Mouse (Mus musculus) intestine, embryonic 16.5 days (tissue): ENCODE measurements around the gene Wdr46. TPM values are rescaled to one million over a fixed set of nuclear protein-coding genes. Genes with fewer than 3 reads are reported as not detected.
"Not testable (repeated sequence)": the region's sequence is repeated elsewhere in the genome, so short reads cannot be mapped to it uniquely, and the experiment has no call there.

Experiments used
- ATAC-seq: fragments of 200-750 bp; cut with Nextera tagmentation; 2 replicates; pipeline ENCODE4 v1.8.0; 2017; ENCODE audit warnings: moderate TSS enrichment, moderate library complexity
- H3K27ac ChIP-seq: fragments of 300-500 bp; sonication (generic); 2 replicates; pipeline ENCODE4 v1.5.1; 2014; ENCODE audit warnings: mild to moderate bottlenecking, low read length
- H3K27me3 ChIP-seq: fragments of 300-500 bp; sonication (generic); replicated peaks from 2 replicates; pipeline ENCODE4 v1.6.1; 2014; ENCODE audit warnings: low read length, control low read depth, mixed read lengths; ENCODE audit not compliant: control insufficient read depth, insufficient read depth
- H3K36me3 ChIP-seq: fragments of 300-500 bp; sonication (generic); 2 replicates; pipeline ENCODE4 v1.6.1; 2014; ENCODE audit warnings: low read length, control low read depth; ENCODE audit not compliant: control insufficient read depth, insufficient read depth
- H3K4me1 ChIP-seq: fragments of 300-500 bp; sonication (generic); 2 replicates; pipeline ENCODE4 v1.6.1; 2014; ENCODE audit warnings: low read length, control low read depth, mixed read lengths; ENCODE audit not compliant: control insufficient read depth, insufficient read depth
- H3K4me2 ChIP-seq: fragments of 300-500 bp; sonication (generic); 2 replicates; pipeline ENCODE4 v1.6.1; 2014; ENCODE audit warnings: low read depth, low read length, control low read depth
- H3K4me3 ChIP-seq: fragments of 300-500 bp; sonication (generic); 2 replicates; pipeline ENCODE4 v1.5.1; 2014; ENCODE audit warnings: mild to moderate bottlenecking, low read length
- H3K9ac ChIP-seq: fragments of 300-500 bp; sonication (generic); 2 replicates; pipeline ENCODE4 v1.6.1; 2014; ENCODE audit warnings: low read depth, low read length
- H3K9me3 ChIP-seq: fragments of 300-500 bp; sonication (generic); 2 replicates; pipeline ENCODE4 v1.6.1; 2016; ENCODE audit warnings: low read length, control low read depth; ENCODE audit not compliant: control insufficient read depth
- WGBS: fragments of 180-500 bp; shearing (Covaris S2); extraction: QIAGEN DNeasy Blood & Tissue Kit; methylation state at CpG from one replicate; pipeline ENCODE4 v1.1.7; 2014; 5-methylcytosine and 5-hydroxymethylcytosine counted together
- polyA plus RNA-seq: library from polyadenylated mRNA; unstranded; fragments of >200 nt; fragmentation: Nextera tagmentation; extraction: Ambion mirVana; gene quantifications from 2 replicates; pipeline ENCODE4 v1.2.1, GENCODE M21; 2015

Gene Wdr46
- polyA plus RNA-seq, 1 experiment from 2014 or later = 26.1 TPM

- Histone ChIP-seq H3K4me2 (no peak overlapping the region), H3K9ac (no peak overlapping the region), H3K36me3 (no peaks in the 10 kb centered on the region), H3K4me1 (no peaks in the 10 kb centered on the region), H3K4me3 (no peak overlapping the region), H3K27ac (no peak overlapping the region), H3K27me3 (no peaks in the 10 kb centered on the region), H3K9me3 (no peaks in the 10 kb centered on the region)
- no peak for ATAC-seq
- WGBS = 76% methylated on average over 4 of the region's 4 CpGs
Observed at GRCm38 (mm10) chr17:33900989-33901314, 39.5 kb upstream of the Wdr46 start.

GRCm38 (mm10) chr17:33901653-33902052, 38.8 kb upstream of the Wdr46 start:
- Histone ChIP-seq H3K4me2 (no peak overlapping the region), H3K9ac (no peak overlapping the region), H3K36me3 (no peaks in the 10 kb centered on the region), H3K27ac (no peak overlapping the region), H3K4me3 (no peak overlapping the region), H3K27me3 (no peaks in the 10 kb centered on the region), H3K9me3 (no peaks in the 10 kb centered on the region), H3K4me1 (no peaks in the 10 kb centered on the region)
- WGBS = 57% methylated on average over 4 of the region's 4 CpGs
- ATAC-seq = no peak

GRCm38 (mm10) chr17:33902079-33902478, 38.4 kb upstream of the Wdr46 start:
- no peak overlapping the region for H3K4me3 ChIP-seq
- no peak for ATAC-seq
- no peaks in the 10 kb centered on the region for H3K9me3 ChIP-seq
- H3K9ac ChIP-seq = no peak overlapping the region
- no peak overlapping the region for H3K4me2 ChIP-seq
- H3K4me1 ChIP-seq = no peaks in the 10 kb centered on the region
- H3K36me3 ChIP-seq = no peaks in the 10 kb centered on the region
- WGBS = 29% methylated on average over 4 of the region's 4 CpGs
- H3K27me3 ChIP-seq = no peaks in the 10 kb centered on the region
- no peak overlapping the region for H3K27ac ChIP-seq

- H3K4me3 ChIP-seq = no peak overlapping the region
- no peaks in the 10 kb centered on the region for H3K36me3 ChIP-seq
- no peak overlapping the region for H3K9ac ChIP-seq
- H3K27ac ChIP-seq = no peak overlapping the region
- 79% methylated on average over 7 of the region's 7 CpGs for WGBS
- H3K9me3 ChIP-seq = no peaks in the 10 kb centered on the region
- H3K27me3 ChIP-seq = no peaks in the 10 kb centered on the region
- no peaks in the 10 kb centered on the region for H3K4me1 ChIP-seq
- H3K4me2 ChIP-seq = no peak overlapping the region
- ATAC-seq = no peak
Observed at GRCm38 (mm10) chr17:33902491-33902890, 38.0 kb upstream of the Wdr46 start.

- H3K9ac ChIP-seq, H3K27ac ChIP-seq, H3K4me1 ChIP-seq, H3K4me2 ChIP-seq, H3K9me3 ChIP-seq, H3K36me3 ChIP-seq, ATAC-seq, H3K27me3 ChIP-seq, H3K4me3 ChIP-seq: not testable (repeated sequence)
- WGBS = 67% methylated on average over 6 of the region's 6 CpGs
Observed at GRCm38 (mm10) chr17:33903911-33904651, 36.4 kb upstream of the Wdr46 start.

- H3K36me3 ChIP-seq, H3K4me1 ChIP-seq, H3K4me3 ChIP-seq, H3K9ac ChIP-seq, H3K27me3 ChIP-seq, H3K27ac ChIP-seq, ATAC-seq, H3K9me3 ChIP-seq, H3K4me2 ChIP-seq: not testable (repeated sequence)
- WGBS = 33% methylated on average over 4 of the region's 4 CpGs
Observed at GRCm38 (mm10) chr17:33904835-33905234, 35.6 kb upstream of the Wdr46 start, which contains the start of gene Platr17. TSS of gene Platr17 (plus strand) at chr17:33905135.

GRCm38 (mm10) chr17:33908331-33909076, 32.0 kb upstream of the Wdr46 start:
- Histone ChIP-seq H3K4me2 (peak overlapping the region; percentile 95), H3K4me1 (peaks cover 9% of the 10 kb centered on the region; the same call in 1 of the 2 replicates), H3K9ac (peak overlapping the region; percentile 99), H3K27ac (peak overlapping the region; percentile 95), H3K4me3 (peak overlapping the region; percentile 91), H3K9me3 (no peaks in the 10 kb centered on the region), H3K36me3 (peaks cover 14% of the 10 kb centered on the region), H3K27me3 (no peaks in the 10 kb centered on the region)
- peak; percentile 70 for ATAC-seq
- under 1% methylated on average over 41 of the region's 44 CpGs for WGBS

GRCm38 (mm10) chr17:33909077-33909868, 31.2 kb upstream of the Wdr46 start, which contains the start of gene Daxx:
TSS of gene Daxx (plus strand) at chr17:33909414.
- Histone ChIP-seq H3K4me1 (peaks cover 9% of the 10 kb centered on the region; the same call in 1 of the 2 replicates), H3K27ac (peak within 1 kb of the TSS; percentile 96), H3K9me3 (no peaks in the 10 kb centered on the region), H3K9ac (peak within 1 kb of the TSS; percentile 99), H3K36me3 (peaks cover 21% of the 10 kb centered on the region), H3K27me3 (no peaks in the 10 kb centered on the region), H3K4me2 (peak within 1 kb of the TSS; percentile 95), H3K4me3 (peak within 1 kb of the TSS; percentile 91)
- peak; percentile 97 for ATAC-seq
- WGBS = under 1% methylated on average over 68 of the region's 68 CpGs

- peak overlapping the region; percentile 96 for H3K27ac ChIP-seq
- under 1% methylated on average over 14 of the region's 14 CpGs for WGBS
- peak overlapping the region; percentile 65 for H3K4me2 ChIP-seq
- no peaks in the 10 kb centered on the region for H3K27me3 ChIP-seq
- H3K4me1 ChIP-seq = peaks cover 10% of the 10 kb centered on the region
- peak; percentile 8 for ATAC-seq
- H3K4me3 ChIP-seq = peak overlapping the region; percentile 91
- H3K9ac ChIP-seq = peak overlapping the region; percentile 99
- no peaks in the 10 kb centered on the region for H3K9me3 ChIP-seq
- peaks cover 23% of the 10 kb centered on the region for H3K36me3 ChIP-seq
Observed at GRCm38 (mm10) chr17:33909869-33910250, 30.6 kb upstream of the Wdr46 start.
